Mouse (Mus musculus): ENCODE data around the gene Gdf10.

Gdf10 gene

GRCm38 (mm10) chr14:33933778-33934317 is 10.5 kb downstream of the Gdf10 start:
- peak; percentile 49 for DNase-seq (ENCODE audit: low read depth, low spot score)

DNA sequence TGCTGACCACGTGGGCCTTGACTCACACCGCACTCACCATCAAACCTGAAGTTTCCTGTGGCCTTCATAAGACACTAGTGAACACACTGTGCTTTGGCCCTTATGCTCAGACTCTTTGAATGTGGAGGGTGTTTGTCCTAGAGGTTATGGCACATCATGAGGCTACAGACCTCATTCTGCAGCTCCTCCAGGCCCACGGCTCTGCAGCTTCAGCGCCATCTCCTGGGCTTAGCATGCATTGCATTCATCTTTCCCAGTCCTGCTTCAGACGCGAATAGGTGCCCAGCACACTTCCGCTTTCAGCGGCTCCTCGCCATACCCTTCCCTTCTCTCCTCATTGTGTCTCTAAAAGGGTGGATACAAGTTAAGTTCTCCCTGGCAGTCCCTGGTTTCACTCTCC is 15.7 kb downstream of the Gdf10 start:
- no peak for DNase-seq (ENCODE audit: low read depth, low spot score)

DNA sequence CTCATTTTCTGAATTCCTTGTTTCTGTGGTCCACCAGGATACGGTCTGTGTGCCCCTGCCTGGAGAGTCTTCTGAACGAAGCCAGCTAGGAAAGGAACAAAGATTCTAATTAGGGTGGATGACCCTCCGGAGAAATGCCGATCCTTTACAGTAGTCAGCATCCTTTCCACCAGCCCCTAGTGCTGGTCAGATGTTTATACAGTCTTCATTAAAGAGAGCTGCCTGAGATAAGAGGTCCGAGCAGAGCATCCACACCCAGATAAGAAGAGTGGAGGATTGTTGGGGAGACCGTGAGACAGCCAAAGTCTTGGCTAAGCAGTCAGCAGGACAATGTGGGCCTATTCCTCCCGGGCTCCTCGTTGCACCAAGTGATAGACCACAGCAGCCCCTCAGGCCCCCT is 17.4 kb downstream of the Gdf10 start, which contains the start of gene Gdf2:
Gdf2 (plus strand) TSS at position 301 of the 400 bp plus-strand sequence.
- no peak for DNase-seq (ENCODE audit: low read depth, low spot score)

DNA sequence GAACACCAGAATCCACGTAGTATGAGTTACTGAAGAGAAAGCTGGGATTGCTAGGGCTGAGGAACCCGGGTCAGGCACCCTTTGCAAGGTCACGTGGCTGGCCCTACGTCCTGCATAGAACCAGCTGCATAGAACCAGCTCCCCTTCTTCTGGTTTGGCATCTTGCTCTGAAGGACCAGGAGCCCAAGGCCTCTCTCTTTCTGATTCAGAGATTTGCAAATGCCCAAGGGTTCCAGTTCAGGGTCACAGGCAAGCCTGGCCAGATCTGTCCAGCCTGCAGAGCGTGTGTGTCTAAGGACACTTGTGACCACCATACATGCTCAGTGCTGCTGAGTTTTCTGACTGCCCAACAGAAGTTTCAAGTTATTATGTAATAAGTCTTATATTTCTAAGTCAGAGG is 18.8 kb downstream of the Gdf10 start:
- DNase-seq (ENCODE audit: low read depth, low spot score) = no peak

DNA sequence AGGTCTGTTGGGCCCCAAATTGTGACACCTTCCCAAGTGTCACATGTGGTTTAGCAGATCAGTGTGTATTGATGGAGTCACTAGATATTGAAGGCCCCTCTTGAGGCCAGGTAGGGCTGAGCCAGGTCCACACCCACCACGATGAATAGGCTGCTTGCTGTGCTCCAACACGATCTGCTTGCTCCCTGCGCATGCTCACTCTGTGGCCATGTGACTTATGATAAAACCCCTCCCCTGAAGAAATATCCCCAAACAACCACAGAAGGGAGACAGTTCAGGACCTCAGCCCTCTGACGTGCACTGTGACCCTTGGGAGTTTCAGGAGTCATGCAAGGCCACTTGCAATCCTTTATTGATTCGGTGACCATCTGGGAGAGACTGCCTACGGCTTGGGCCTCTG is 22.7 kb downstream of the Gdf10 start:
- no peak for DNase-seq (ENCODE audit: low read depth, low spot score)

DNA sequence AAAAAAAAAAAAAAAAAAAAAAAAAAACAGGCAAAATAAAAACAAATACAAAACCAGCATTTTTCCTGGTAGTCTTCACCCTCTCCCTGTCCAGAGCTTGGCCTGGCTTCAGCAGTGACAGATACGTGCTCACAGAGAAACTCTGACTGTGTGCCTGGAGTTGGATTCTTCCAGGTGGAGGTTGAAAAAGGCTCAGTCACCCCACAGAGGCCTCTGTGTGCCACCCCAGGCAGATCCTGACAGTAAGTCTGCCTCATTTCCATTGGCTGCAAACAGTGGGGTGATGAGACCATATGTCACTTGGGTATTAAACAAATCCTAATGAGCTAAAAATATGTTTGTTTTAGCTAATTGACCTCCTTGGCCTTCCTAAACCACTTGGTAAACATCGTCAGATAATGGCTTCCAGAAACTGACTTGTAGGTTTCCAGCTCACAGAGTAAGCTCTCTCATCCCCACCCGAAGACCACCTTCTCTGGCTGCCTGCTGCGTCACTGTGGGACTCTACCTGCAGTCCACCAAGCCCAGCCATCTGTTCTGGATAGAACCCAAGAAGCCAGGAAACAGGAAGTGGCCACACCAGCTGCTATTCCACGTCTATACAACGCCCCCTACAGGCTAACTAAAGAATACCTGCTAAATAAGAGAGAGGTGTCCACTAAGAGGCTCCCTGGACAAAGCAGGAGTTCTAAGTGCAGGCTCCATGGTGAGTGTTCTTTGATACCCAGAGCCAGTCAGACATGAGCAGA is 29.0 kb downstream of the Gdf10 start:
- DNase-seq (ENCODE audit: low read depth, low spot score) = no peak

DNA sequence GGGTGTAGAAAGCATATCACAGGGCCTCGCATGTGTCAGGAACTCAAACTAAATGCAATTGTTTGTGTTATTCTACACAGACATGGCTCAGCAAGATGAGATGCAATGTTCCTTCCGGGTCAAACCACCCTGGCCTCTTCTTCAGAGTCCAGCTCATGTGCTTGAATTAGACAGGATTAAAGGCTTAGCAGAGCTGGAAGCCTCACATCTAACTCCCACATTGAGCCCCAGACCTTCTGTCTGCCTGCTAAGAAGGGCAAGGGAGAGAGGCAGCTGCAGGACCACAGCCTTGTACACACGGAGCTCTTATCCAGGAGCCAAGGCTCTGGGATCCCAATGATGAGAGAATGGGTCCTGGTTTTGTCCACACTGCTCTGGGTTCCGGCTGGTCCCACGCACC is 30.4 kb downstream of the Gdf10 start, which contains the start of gene Rbp3:
Rbp3 (plus strand) TSS at position 243 of the 400 bp plus-strand sequence.
- no peak for DNase-seq (ENCODE audit: low read depth, low spot score)

DNA sequence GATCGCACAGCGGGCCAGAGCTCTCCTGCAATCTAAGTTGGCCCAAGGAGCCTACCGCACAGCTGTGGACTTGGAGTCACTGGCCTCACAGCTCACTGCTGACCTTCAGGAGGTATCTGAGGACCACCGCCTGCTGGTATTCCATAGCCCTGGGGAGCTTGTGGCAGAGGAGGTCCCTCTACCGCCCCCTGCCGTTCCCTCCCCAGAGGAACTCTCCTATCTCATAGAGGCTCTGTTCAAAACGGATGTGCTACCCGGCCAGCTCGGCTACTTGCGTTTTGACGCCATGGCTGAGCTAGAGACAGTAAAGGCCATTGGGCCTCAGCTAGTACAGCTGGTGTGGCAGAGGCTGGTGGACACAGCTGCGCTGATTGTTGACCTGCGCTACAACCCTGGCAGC is 32.7 kb downstream of the Gdf10 start:
- no peak for DNase-seq (ENCODE audit: low read depth, low spot score)

GRCm38 (mm10) chr14:33958186-33958585 is 34.8 kb downstream of the Gdf10 start:
- no peak for DNase-seq (ENCODE audit: low read depth, low spot score)

GRCm38 (mm10) chr14:33958841-33959240 is 35.5 kb downstream of the Gdf10 start:
- DNase-seq (ENCODE audit: low read depth, low spot score) = no peak

GRCm38 (mm10) chr14:33959341-33959740 is 36.0 kb downstream of the Gdf10 start:
- DNase-seq (ENCODE audit: low read depth, low spot score) = peak; percentile 70

DNA sequence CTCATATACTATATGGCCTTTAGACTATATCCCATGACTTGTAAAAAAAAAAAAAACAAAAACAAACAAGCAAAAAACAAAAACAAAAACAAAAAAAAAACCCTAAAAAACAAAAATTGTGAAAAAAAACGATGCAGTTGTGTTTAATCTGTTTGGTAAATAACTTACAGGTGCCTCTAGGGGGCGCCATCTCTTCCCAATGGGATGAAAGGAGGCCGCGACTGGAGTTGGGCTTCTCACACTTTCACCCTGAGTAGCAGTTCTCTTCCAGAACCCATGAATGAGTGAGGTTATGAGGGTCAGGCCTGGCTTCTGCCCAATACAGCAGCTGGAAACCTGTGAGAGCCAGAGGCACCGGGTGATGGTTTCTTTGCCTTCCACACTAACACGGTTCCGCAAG is 42.3 kb downstream of the Gdf10 start:
- no peak for DNase-seq (ENCODE audit: low read depth, low spot score)

DNA sequence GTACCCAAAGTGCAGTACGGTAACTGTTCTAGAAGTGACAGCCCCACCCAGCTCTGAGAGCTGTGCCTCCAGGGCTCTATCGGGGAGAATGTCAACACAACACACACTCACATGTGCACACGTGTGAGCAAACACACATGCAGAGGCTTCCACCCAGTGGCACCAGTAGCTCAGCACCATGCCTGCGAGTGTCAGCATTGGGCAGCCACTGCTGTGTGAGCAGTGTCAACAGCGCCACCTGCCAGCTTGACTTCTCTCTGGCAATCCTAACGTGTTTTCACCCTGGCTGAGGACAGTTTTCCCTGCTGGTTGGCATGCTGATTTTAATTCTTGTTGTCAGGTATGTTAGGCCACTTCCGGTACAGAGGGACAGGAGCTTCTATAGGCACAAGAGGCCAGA is 49.3 kb downstream of the Gdf10 start:
- DNase-seq (ENCODE audit: low read depth, low spot score) = no peak

- no peak for DNase-seq (ENCODE audit: low read depth, low spot score)
These were observed 51.4 kb downstream of the Gdf10 start for GRCm38 (mm10) chr14:33974752-33975151.

- DNase-seq (ENCODE audit: low read depth, low spot score) = no peak
These were observed 54.4 kb downstream of the Gdf10 start for GRCm38 (mm10) chr14:33977748-33978147.

- no peak for DNase-seq (ENCODE audit: low read depth, low spot score)
These were observed 55.2 kb downstream of the Gdf10 start, which contains the start of gene Zfp488 for GRCm38 (mm10) chr14:33978604-33979059. Zfp488 (minus strand) TSS chr14:33978764.

All from 3T3-L1 (cell line).